Mouse (Mus musculus) ovary, adult 18-20 months (tissue): ENCODE measurements around the gene Alg13.
A peak's percentile ranks its signal among the peaks of the same experiment; 100 is the strongest.

Experiments used
- DNase-seq: peaks from one replicate; pipeline ENCODE4 v3.0.0; 2022; ENCODE audit warnings: low spot score, mixed read lengths

The Alg13 gene

DNA sequence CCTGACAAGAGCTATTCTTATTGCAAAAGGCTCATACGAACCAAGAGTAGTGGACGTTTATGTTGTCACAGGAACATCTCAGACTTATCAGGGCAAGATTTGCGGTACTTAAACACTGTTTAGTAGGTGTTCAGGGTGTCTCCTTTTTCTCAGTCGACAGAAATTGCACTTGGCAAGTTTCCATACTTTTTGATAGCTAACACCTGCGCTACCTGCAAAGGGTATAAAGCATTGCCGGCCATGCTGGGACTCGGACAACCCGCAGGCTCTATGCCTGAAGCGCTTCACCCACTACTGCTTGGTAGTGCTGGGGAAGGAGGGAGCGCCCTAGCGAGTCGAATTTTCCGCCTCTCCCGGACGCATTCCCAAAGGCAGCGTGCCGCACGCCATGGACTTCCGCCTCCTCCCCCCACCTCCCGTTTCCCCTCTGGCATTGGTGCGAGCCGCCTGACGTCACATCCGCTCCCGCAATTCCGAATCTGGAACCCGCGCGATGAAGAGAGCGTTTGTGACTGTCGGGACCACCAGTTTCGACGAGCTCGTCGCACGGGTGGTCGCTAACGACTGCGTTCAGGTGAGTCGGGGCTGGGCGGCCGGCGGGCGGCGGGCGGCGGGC is at the start of gene Alg13:
TSS of gene Alg13 (plus strand) at position 257 of the 616 bp plus-strand sequence.
- peak; percentile 64 for DNase-seq

DNA sequence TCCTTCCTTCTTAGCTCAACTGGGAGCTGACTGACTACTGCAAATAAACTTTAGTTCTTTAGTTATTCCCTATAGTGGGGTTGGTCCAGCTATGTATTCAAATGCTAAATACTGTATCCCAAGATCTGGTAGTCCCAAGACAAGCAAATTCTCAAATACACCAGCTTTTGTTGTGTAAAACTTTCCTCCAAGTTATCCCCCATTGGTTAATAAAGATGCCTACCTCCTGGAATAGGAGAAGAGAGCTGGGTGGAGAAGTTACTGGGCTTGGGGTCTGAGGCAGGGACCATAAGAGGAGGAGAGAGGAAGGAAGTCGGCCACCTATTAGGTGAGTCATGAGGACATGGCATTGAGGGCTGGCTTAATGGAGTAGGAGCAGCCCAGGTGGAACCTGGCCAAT is 49.0 kb upstream of the Alg13 start:
- no peak for DNase-seq

DNA sequence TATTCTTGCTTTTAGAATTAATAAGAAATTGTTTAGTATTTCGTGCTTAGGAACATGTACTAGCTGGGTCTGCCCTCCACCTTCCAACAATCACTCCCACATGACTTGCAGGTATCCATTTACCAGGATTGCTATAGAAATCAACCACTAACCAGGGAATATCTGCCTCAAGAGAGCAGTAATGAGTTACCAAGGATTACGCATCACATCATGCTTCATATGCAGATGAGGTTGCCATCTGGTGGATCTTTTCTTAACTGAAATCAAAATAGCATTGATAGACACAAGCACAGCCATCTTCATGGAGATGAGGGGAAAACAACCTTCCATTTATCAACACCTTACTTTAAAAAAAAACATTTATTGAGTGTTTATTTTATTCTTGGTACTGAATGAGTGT is 16.1 kb upstream of the Alg13 start:
- no peak for DNase-seq

DNA sequence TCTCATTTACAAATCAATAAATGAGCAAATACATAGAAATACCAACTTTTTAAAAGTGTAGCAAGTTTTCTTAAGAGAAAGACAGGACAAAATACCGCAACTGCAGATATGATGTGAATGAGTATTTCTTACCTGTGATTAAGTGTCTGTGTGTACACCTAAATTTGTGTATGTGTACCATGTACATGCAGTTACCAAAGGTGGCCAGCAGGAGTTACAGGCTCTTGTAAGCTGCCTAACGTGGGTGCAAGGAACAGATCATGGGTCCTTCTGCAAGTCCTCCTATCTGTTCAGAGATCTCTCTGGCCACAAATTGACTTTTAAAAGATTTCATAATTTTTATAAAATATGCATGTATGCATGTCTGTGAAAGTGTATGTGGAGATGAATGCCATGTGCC is 11.9 kb upstream of the Alg13 start:
- DNase-seq: no peak

DNA sequence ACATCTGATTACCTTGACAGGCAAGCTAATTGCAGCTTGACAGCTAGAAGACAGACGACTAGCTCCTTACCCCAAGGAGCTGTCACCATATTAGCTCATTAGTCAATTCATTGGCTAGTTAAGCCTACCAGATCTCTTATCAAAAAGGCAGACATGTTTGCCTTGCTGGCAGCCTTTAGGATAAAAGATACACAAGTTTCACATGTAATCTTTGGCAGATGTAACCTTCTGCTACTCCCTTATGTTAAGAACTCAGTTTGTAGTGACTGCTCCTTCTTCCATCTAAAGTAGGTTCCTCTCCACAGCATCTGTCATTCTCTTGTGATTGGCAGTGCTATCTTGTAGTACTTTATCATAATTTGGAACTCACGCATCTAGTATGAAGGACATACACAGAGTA is 3.6 kb upstream of the Alg13 start:
- DNase-seq: no peak

DNA sequence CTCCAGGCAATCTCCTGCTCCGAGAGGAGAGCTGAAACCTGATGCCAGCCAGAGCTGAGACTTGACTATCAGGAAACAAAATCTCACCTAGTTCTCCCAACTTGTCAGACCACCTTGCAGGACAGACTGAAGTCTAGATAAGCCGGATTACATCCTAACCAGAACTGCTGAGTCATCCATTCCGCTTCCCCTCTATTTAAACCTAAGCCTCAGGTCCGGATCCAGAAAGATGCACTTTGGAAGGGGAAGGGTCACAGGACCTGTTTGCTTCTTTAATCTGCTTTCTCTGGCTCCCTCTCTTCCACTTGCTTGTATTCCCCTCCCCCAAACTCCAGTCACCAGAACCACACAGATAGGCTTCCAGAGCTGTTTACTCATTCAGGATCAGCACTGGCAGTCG is 2.6 kb upstream of the Alg13 start:
- DNase-seq: no peak

DNA sequence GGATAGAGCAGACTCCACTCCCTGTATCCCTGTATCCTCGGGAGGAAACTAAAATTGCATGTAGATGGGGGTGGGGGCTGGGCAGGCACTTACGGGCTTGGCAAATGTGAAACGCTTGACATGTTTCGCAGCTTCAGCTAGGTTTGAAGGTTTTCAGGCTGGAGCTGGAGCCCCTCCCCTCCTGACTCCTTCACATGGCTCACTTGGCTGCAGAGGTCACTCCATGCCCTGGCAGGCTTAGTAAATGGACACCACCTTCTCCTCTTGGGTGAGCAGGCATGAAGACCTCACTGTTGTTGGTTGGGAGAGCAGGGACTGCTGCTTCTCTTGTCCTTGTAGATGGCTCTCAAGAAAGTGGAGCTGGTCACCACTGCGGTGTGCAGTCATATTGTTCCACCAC is 1.6 kb upstream of the Alg13 start:
- no peak for DNase-seq

DNA sequence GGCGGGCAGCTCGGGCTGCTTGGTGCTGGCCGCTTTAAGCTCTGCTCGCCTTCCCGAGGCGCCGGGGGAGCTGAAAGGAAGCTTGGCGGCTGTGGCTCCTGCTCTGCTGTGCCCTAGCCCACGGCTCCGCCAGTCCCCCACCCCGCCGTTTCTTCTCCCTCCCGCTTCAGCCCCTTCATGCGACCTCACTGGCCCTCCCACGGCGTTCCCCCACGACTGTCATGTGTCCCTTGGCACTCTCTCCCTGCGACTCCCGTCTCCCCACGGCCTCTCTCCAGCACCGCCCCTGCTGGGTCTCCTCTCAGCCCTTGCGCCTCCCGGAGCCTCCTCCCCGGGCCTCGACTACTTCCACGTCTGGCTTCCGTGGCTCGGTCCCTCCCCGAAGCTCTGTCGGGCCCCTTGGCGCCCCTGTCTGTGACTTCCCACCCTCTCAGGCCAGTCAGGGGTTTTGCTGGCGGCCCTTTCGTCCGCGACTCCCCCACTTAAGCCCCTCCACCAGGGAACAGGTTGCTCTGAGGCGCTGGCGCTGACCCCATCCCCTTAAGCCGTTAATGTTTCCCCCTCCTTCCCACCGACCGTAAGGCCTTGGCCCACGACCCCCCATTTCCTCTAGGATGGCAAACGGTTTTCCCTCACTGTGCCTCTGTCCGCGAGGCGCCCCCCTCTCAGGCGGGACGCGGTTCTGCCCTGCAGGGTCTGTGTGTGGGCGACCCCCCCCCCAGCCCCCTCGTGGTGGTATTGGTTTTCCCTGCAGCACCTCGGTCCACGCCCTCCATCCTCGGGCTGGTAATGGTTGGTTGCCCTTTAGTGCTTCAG is 768 bp downstream of the Alg13 start:
- DNase-seq: peak; percentile 4

DNA sequence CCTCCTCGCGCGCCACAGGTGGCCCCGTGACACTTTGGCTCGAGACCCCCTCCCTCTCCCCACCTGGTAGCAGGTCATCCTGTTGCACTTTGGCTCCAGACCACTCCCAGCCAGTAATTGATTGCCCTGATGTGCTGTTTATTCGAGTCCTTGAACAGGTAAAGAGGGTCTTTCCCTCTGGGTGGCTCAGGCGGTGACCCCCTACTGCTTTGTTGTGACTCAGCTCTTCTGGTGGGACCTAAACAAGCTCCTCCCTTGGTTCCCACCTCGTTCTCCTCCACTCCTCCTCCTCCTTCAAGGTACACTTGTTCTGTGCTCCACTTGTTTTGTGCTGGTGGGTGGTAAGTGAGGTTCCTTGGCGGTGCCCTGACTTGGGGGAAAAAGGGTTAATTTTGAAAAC is 1.8 kb downstream of the Alg13 start:
- DNase-seq: no peak

DNA sequence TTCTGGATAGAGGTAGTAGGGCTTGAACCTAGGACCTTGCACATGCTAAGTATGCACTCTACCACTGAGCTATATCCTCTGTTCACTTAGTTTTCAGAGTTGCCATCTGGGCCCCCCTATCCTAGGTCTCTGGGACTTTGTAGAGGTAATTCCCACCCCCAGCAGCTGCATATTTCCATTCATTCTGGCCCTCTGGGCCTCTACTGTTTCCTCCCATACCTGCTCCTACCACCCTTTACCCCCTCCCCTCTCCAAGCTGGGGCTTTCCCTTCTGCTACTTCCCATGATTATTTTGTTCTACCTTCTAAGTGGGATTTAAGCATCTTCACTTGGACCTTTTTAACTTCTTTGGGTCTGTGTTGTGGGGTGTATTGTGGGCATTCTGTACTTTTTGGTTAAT is 7.8 kb downstream of the Alg13 start:
- no peak for DNase-seq

DNA sequence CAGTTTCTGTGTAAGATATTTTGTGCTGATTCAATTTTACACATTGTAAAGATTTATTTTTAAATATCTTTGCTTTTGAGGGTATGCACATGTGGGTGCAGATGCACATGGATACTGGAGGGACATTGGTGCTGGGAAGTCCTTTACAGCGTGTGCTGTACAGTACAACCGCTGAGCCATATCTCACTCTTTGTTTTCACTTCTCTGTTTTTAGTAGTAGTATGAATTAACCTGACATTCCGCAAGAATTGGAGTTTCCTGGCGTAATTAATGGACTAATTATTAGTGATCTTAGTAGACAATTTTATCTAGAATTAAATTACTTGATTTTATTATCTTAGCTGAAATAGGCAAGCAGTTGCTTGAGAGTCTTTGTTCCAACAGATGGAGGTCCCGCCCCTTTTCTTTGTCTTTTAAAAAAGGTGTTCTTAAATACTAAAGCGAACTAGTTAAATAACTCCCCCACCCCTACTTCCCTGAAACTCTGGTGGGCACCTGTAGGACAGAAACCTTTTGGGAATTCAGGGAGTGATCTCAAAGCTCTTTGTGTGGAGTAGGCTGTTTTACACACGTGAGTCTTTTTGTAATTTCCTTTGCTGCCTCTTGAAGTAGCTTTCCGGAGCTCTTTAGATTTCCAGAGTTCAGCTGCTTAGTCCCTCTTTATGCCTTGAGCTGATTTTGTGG is 17.9 kb downstream of the Alg13 start:
- DNase-seq: no peak

DNA sequence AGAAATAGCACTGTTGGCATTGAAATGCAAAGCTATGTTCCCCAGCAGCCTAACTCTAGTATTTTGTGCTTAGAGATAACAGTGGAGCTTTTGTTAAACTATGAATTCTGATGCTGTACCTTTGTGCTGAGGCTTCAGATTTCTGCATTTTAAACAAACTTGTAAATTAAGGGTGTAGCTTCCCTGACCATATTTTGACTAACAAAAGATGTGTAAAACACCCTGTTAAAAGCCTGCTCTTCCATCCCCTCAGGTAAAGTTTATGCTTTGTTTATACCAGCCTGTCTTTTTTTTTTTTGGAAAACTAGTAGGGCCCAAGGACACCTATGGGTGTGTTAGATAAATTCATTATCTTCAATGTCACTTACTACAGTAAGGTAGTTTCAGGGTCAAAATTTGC is 20.3 kb downstream of the Alg13 start:
- no peak for DNase-seq

DNA sequence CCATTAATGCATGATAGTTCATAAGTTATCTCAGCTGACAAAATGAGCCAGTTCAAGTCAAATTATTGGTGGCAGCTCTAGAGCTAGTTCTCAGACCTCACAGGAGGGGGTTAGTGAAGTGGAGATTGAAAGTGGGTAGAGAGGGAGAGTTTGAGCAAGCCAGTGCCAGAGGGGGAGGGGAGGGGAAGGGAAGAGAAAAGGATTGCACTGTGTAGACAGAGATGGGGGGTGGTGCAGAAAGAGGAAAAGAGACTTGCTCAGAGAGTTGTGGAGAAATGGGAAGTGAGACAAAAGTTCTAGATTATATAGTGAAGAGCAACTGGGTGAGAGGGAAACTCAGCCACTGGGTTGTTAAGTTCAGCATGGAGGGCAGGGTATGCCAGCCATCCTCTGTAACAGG is 20.8 kb downstream of the Alg13 start:
- DNase-seq: no peak

DNA sequence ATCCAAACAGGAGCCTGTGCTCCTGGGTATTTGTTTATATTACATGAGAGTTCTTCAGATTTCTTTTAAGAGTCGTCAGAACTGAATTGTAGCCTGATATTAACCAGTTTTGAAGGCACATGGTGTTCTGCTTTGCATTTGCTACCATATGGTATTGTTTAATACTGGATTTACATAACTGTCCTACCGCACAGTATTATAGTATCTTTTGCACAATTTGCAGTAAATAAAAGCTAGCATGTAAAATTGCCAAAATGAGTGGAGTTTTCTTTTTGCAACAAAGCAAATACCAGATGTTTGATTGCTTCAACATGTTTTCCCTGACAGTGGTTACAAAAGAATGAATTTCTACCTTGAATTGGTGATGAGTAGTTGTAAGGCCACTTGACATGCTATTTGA is 56.6 kb downstream of the Alg13 start:
- no peak for DNase-seq

DNA sequence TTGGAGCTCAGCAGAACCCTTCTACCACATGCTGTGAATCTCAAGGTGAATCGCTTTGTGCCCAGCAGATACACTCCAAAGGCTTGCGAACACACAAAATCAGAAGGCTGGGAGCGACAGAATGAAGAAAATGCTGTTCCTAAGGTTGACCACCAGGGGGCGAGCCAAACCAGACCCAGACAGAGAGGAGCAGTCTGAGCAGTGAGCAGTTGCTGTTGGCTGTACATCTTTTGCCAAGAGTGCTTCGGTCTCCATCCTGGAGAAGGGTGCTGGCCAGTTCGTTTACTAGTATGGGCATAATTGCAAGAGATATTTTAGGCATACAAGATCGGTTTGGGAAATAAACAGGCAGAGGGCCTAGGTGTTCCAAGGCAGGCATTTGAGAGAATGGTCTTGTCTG is 85.9 kb downstream of the Alg13 start:
- DNase-seq: peak; percentile 29

DNA sequence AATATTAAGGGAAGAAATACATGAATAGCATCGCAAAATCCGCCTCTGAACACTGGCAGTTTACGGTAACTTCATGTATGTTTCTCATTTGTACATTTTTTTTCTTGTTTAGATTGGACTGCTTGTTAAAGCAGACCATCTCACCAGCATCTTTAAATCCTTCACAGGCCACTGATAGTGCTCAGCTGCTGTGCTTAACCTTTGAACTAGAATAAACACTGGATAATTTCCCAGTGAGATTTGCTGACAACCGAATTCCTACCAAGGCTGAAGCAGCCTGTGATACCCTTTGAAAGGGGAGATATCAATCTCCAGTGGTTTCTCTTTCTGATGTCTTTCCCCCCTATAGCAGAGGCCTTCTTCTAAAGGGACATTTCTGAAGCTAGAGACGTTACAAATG is 90.4 kb downstream of the Alg13 start:
- no peak for DNase-seq

DNA sequence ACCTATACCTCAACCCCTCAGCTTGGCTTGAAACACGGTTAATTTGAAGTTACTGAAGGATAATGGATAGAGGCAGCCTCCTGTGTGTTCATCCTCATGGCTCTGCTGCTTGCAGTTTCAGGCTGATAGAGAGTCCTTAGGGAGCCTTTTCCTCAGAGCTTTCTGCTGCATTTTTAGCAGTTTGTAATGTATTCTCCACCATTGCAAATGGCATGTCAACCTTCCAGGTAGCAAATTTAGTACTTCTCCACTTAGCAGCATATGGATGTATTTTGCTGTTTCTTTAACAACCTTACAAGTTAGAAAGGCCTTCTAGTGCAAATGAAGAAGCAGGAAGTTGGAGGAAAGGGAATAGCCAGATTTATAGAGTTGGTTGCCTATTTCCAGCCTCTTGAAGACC is 102.7 kb downstream of the Alg13 start:
- no peak for DNase-seq

DNA sequence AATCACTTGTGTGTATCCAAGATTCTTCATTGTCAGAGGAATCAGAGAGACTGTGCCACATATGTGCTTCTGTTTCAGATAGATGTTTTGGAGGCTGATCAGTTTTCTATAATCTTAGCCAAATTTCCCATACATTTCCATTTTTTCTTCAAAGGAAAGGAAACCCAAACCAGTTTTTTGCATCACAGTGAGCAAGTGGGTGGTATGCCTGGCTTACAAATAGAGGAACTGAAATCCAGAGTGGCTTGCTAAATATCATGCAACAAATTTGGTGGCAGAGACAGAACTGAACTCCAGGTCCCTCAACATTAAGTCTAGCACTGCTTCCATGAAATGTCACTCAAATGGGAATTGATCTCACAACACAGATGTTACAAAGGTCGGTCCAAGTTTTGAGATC is 103.5 kb downstream of the Alg13 start:
- DNase-seq: no peak

DNA sequence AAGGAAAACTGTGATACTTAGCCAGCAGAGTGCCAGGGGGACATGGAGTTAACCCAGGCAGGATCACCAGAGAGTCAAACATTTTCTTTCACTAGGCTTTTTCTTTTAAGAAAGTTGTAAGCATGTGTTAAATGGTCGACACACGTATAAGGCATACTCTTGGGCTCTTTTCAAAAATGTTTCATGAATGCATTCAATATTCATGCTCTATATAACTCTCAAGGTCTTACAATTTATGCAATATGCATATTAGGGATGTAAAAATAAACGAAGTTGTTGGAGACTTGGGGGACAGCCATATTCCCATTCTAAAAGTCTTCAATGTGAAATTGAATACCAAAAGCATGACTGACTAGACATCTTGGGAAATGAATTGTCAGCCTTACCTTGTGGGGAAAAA is 106.2 kb downstream of the Alg13 start:
- DNase-seq: no peak
